Mouse (Mus musculus): ENCODE results near the gene Zfp57. TPM values are rescaled to one million over a fixed set of nuclear protein-coding genes. Genes with fewer than 3 reads are reported as not detected.

Gene Zfp57
- polyA plus RNA-seq, 1 experiment from 2014 or later = 41.3 TPM

DNA sequence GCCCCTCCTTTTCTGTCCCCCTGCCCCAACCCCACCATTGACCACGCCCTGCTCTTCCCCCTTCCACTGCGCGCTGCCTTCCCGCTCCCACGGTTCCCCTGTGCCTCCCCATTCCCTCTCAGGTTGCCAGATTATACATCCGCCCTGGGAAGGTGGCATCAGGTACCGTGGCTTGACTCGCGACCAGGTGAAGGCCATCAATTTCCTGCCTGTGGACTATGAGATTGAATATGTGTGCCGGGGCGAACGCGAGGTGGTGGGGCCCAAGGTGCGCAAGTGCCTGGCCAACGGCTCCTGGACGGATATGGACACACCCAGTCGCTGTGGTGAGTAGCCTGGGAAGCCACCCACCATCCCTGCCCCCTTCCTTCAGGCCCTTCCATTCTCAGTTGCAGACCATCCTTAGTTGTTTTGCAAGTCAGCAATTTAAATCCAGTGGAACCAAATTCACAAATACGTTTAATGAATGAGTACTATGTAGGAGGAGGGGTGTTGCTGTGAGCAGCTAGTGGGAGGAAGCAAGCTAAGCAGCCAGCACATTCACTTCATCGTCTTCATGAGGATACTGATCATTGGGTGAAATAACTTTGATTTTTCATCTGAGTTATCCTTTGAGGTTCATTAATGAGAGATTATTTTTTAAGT, 46.5 kb downstream of the Zfp57 start:
- Histone ChIP-seq H3K27me3 (replicated peaks; ENCODE audit: control insufficient read depth, insufficient read depth, low read length) (no peaks in the 10 kb centered on the region), H3K9me3 (ENCODE audit: control insufficient read depth, low read length) (no peaks in the 10 kb centered on the region), H3K9ac (ENCODE audit: low read depth, low read length) (peak overlapping the region; percentile 34; the same call in 1 of the 2 replicates), H3K4me3 (ENCODE audit: low read length) (peak overlapping the region; percentile 83), H3K36me3 (ENCODE audit: control insufficient read depth, insufficient read depth, low read length) (no peaks in the 10 kb centered on the region), H3K27ac (ENCODE audit: low read length) (no peak overlapping the region), H3K4me1 (ENCODE audit: control insufficient read depth, insufficient read depth, low read length) (peaks cover 24% of the 10 kb centered on the region), H3K4me2 (ENCODE audit: low read depth, low read length) (peak overlapping the region; percentile 95)
- no peak for ATAC-seq
- 26% methylated on average over 19 of the region's 19 CpGs for WGBS

DNA sequence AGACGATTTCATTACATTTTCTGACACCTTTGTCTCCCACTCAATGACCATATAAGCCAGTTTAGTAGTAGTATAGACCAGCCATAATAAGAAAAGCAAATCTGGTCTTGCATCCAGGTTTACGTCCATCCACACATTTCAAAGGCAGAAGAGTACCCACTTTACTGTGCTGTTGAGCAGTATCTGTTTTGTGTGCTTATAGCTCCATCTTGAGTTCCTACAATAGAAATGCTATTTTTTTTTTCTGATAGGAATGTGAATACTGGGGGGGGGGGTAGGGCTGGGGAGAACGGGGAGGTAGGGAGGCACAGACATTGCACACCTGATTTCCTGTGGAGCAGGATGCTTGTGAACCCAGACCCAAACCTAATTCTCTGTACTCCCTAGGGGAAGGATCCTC, 47.0 kb downstream of the Zfp57 start:
- Histone ChIP-seq H3K4me1 (ENCODE audit: control insufficient read depth, insufficient read depth, low read length) (peaks cover 24% of the 10 kb centered on the region), H3K4me2 (ENCODE audit: low read depth, low read length) (no peak overlapping the region), H3K27ac (ENCODE audit: low read length) (no peak overlapping the region), H3K27me3 (replicated peaks; ENCODE audit: control insufficient read depth, insufficient read depth, low read length) (no peaks in the 10 kb centered on the region), H3K4me3 (ENCODE audit: low read length) (no peak overlapping the region), H3K9me3 (ENCODE audit: control insufficient read depth, low read length) (no peaks in the 10 kb centered on the region), H3K36me3 (ENCODE audit: control insufficient read depth, insufficient read depth, low read length) (no peaks in the 10 kb centered on the region), H3K9ac (ENCODE audit: low read depth, low read length) (no peak overlapping the region)
- ATAC-seq = no peak
- 32% methylated on average over 3 of the region's 3 CpGs for WGBS

DNA sequence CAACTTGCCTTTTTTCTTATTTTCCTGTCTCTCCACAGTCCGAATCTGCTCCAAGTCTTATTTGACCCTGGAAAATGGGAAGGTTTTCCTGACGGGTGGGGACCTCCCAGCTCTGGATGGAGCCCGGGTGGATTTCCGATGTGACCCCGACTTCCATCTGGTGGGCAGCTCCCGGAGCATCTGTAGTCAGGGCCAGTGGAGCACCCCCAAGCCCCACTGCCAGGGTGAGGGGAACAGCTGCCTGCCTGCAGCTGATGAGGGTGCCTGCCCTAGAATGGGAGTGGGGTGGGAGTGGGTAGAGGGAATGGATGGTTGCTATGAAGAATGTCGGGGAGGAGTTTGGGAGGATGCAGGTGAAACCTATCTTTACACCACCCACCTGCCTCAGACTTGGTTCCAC, 47.4 kb downstream of the Zfp57 start:
- 71% methylated on average over 7 of the region's 7 CpGs for WGBS
- no peaks in the 10 kb centered on the region for H3K9me3 ChIP-seq (ENCODE audit: control insufficient read depth, low read length)
- no peak for ATAC-seq
- no peaks in the 10 kb centered on the region for H3K27me3 ChIP-seq (replicated peaks; ENCODE audit: control insufficient read depth, insufficient read depth, low read length)
- no peak overlapping the region for H3K4me2 ChIP-seq (ENCODE audit: low read depth, low read length)
- no peak overlapping the region for H3K9ac ChIP-seq (ENCODE audit: low read depth, low read length)
- peaks cover 24% of the 10 kb centered on the region for H3K4me1 ChIP-seq (ENCODE audit: control insufficient read depth, insufficient read depth, low read length)
- H3K27ac ChIP-seq (ENCODE audit: low read length) = no peak overlapping the region
- no peak overlapping the region for H3K4me3 ChIP-seq (ENCODE audit: low read length)
- H3K36me3 ChIP-seq (ENCODE audit: control insufficient read depth, insufficient read depth, low read length) = no peaks in the 10 kb centered on the region

DNA sequence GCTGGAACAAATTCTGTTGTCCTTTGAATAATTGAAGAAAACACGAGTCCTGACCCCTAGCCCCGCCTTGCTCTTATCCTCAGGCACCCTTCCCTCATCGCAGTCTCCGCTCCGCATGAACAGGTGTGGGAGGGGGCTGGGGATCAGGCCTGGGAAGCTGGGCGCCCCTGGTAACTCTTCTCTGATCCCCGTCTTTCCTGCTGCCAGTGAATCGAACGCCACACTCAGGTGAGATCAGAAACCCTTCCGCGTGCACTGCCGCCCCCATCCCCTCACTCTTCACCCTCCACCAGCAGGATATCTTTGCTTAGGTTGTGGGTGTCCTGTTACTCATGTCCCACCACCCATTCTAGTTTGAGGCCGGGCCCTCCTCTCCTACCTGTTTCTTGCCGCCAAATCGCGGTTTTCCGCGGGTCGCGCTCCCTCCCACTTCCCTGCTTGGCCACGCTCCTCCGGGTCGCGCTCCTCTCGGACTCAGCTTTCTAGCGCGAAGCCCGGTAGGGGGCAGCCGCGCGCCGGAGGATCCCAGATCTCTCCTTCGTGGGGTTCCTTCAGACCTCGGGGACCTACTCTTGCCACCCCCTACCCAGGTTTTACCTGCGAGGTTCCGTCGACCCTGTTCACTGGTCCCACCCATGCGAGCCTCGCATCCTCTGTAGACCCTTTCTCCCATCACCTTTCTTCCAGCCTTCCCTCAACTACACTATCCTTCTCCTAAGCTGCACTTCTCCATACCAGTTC, 48.8 kb downstream of the Zfp57 start:
- Histone ChIP-seq H3K4me2 (ENCODE audit: low read depth, low read length) (peak overlapping the region; percentile 90), H3K36me3 (ENCODE audit: control insufficient read depth, insufficient read depth, low read length) (no peaks in the 10 kb centered on the region), H3K27ac (ENCODE audit: low read length) (no peak overlapping the region; the same call in 1 of the 2 replicates), H3K9me3 (ENCODE audit: control insufficient read depth, low read length) (no peaks in the 10 kb centered on the region), H3K9ac (ENCODE audit: low read depth, low read length) (peak overlapping the region; percentile 76), H3K4me3 (ENCODE audit: low read length) (peak overlapping the region; percentile 61), H3K27me3 (replicated peaks; ENCODE audit: control insufficient read depth, insufficient read depth, low read length) (no peaks in the 10 kb centered on the region), H3K4me1 (ENCODE audit: control insufficient read depth, insufficient read depth, low read length) (peaks cover 24% of the 10 kb centered on the region)
- ATAC-seq = peak; percentile 19; the same call in 1 of the 2 replicates
- WGBS = 5% methylated on average over 39 of the region's 39 CpGs

DNA sequence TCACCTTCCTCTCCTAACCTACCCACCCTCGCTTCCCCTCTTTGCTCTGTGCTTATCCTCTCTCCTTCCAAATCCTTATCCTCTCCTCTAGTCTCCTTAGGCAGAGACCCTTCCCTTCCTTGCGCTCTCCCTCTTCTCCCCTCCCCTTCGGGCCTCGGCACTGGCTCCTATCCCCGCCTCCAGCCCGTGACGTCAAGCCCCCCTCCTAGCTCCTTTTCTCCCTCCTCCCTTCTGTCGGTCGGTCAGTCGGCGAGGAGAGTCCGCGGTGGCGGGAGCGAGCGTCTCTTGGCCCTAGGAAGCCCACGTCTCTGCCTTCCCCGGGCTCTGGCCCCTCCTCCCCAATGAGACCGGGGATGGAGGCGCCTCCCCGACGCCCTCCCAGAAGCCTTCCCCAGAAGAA, 49.4 kb downstream of the Zfp57 start:
- H3K4me3 ChIP-seq (ENCODE audit: low read length) = peak overlapping the region; percentile 61
- H3K27me3 ChIP-seq (replicated peaks; ENCODE audit: control insufficient read depth, insufficient read depth, low read length) = no peaks in the 10 kb centered on the region
- peak overlapping the region; percentile 90 for H3K4me2 ChIP-seq (ENCODE audit: low read depth, low read length)
- under 1% methylated on average over 22 of the region's 22 CpGs for WGBS
- no peak overlapping the region; the same call in 1 of the 2 replicates for H3K27ac ChIP-seq (ENCODE audit: low read length)
- no peaks in the 10 kb centered on the region for H3K9me3 ChIP-seq (ENCODE audit: control insufficient read depth, low read length)
- H3K4me1 ChIP-seq (ENCODE audit: control insufficient read depth, insufficient read depth, low read length) = peaks cover 24% of the 10 kb centered on the region
- no peaks in the 10 kb centered on the region for H3K36me3 ChIP-seq (ENCODE audit: control insufficient read depth, insufficient read depth, low read length)
- ATAC-seq = peak; percentile 32
- peak overlapping the region; percentile 76 for H3K9ac ChIP-seq (ENCODE audit: low read depth, low read length)

DNA sequence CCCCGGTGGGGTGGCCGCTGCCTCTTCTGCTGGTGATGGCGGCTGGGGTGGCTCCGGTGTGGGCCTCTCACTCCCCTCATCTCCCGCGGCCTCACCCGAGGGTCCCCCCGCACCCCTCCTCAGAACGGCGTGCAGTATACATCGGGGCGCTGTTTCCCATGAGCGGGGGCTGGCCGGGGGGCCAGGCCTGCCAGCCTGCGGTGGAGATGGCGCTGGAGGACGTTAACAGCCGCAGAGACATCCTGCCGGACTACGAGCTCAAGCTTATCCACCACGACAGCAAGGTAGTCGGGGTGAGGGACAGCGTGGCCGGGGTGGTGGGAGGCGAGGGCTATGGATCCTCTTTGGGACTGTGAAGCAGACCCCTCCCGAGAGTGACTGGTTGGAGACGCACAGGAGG, 49.9 kb downstream of the Zfp57 start:
- ATAC-seq = peak; percentile 1; the same call in 1 of the 2 replicates
- 11% methylated on average over 27 of the region's 27 CpGs for WGBS
- Histone ChIP-seq H3K4me2 (ENCODE audit: low read depth, low read length) (peak overlapping the region; percentile 90), H3K36me3 (ENCODE audit: control insufficient read depth, insufficient read depth, low read length) (no peaks in the 10 kb centered on the region), H3K4me1 (ENCODE audit: control insufficient read depth, insufficient read depth, low read length) (peaks cover 24% of the 10 kb centered on the region), H3K9me3 (ENCODE audit: control insufficient read depth, low read length) (no peaks in the 10 kb centered on the region), H3K9ac (ENCODE audit: low read depth, low read length) (peak overlapping the region; percentile 76), H3K27ac (ENCODE audit: low read length) (no peak overlapping the region), H3K4me3 (ENCODE audit: low read length) (peak overlapping the region; percentile 61), H3K27me3 (replicated peaks; ENCODE audit: control insufficient read depth, insufficient read depth, low read length) (no peaks in the 10 kb centered on the region)

DNA sequence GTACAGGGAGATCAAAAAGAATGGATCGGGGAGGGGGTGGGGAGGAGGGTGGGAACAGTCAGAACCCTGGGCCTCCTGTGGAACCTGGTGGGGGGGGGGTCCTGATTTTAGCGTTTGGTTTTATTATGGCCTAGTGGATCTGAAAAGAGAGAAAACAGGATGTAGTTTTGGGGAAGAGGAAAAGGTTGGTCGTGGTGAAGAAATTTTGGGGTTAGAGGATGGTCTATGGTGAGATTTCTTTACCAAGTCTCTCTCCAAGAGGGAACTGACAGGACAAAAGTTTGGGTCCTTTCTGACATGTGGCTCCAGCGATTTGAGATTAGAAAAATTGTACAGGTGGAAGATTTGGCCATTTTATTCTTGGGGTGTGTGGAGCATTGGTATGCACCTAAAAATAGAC, 50.8 kb downstream of the Zfp57 start:
- Histone ChIP-seq H3K9ac (ENCODE audit: low read depth, low read length) (no peak overlapping the region), H3K4me2 (ENCODE audit: low read depth, low read length) (no peak overlapping the region), H3K9me3 (ENCODE audit: control insufficient read depth, low read length) (no peaks in the 10 kb centered on the region), H3K36me3 (ENCODE audit: control insufficient read depth, insufficient read depth, low read length) (no peaks in the 10 kb centered on the region), H3K27ac (ENCODE audit: low read length) (no peak overlapping the region), H3K27me3 (replicated peaks; ENCODE audit: control insufficient read depth, insufficient read depth, low read length) (no peaks in the 10 kb centered on the region), H3K4me3 (ENCODE audit: low read length) (no peak overlapping the region), H3K4me1 (ENCODE audit: control insufficient read depth, insufficient read depth, low read length) (peaks cover 22% of the 10 kb centered on the region)
- ATAC-seq = no peak
- WGBS = 57% methylated on average over 4 of the region's 4 CpGs

DNA sequence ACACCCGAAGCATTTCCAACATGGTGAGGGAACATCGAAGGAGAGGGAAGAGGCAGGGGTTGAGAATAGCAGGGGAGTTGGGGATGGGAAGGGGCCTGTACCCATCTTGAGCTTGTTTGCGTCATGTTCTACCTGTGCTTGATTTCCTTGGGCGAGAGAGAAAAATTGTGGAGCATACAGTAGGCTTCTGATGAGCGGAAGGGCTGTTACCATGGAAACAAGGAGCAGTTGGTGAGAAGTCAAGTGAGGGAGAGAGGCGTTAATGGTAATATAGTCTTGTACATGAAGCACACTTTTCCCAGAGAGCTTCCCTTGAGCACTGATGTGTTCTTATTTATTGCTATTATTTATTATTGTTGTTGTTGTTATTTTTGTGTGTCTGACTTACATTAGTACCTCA, 56.0 kb downstream of the Zfp57 start:
- Histone ChIP-seq H3K4me1 (ENCODE audit: control insufficient read depth, insufficient read depth, low read length) (no peaks in the 10 kb centered on the region), H3K27ac (ENCODE audit: low read length) (no peak overlapping the region), H3K4me2 (ENCODE audit: low read depth, low read length) (no peak overlapping the region), H3K4me3 (ENCODE audit: low read length) (no peak overlapping the region), H3K9ac (ENCODE audit: low read depth, low read length) (no peak overlapping the region), H3K36me3 (ENCODE audit: control insufficient read depth, insufficient read depth, low read length) (no peaks in the 10 kb centered on the region), H3K9me3 (ENCODE audit: control insufficient read depth, low read length) (no peaks in the 10 kb centered on the region), H3K27me3 (replicated peaks; ENCODE audit: control insufficient read depth, insufficient read depth, low read length) (no peaks in the 10 kb centered on the region)
- 87% methylated on average over 6 of the region's 6 CpGs for WGBS
- no peak for ATAC-seq
